Mouse (Mus musculus) small intestine, adult 2 months (tissue): ENCODE results near the gene Cemip2. TPM values are rescaled to one million over a fixed set of nuclear protein-coding genes. Genes with fewer than 3 reads are reported as not detected.

Experiments
- H3K27ac ChIP-seq: fragments of 200-500 bp; 2 replicates; pipeline ENCODE4 v1.5.1; 2012; ENCODE audit warnings: low read depth, low read length, control low read depth, inconsistent platforms; ENCODE audit not compliant: insufficient read depth
- H3K27me3 ChIP-seq: fragments of 200-500 bp; 2 replicates; pipeline ENCODE4 v1.6.1; 2012; ENCODE audit warnings: mild to moderate bottlenecking, moderate library complexity, low read length, inconsistent platforms; ENCODE audit not compliant: control insufficient read depth, insufficient read depth
- H3K36me3 ChIP-seq: fragments of 200-500 bp; 2 replicates; pipeline ENCODE4 v1.6.1; 2012; ENCODE audit warnings: mild to moderate bottlenecking, low read length, control low read depth, inconsistent platforms; ENCODE audit not compliant: control insufficient read depth, insufficient read depth
- H3K4me1 ChIP-seq: fragments of 200-500 bp; 2 replicates; pipeline ENCODE4 v1.6.1; 2012; ENCODE audit warnings: low read length, inconsistent platforms, mixed read lengths; ENCODE audit not compliant: control insufficient read depth, insufficient read depth, insufficient read length
- H3K4me3 ChIP-seq: fragments of 200-500 bp; 2 replicates; pipeline ENCODE4 v1.5.1; 2012; ENCODE audit warnings: low read depth, mild to moderate bottlenecking, control low read depth, inconsistent platforms, low read length, moderate library complexity
- CTCF ChIP-seq: fragments of 200-500 bp; IDR thresholded peaks from 2 replicates; pipeline ENCODE4 v1.5.1; 2012; ENCODE audit warnings: low read depth, mild to moderate bottlenecking, control low read depth, inconsistent platforms, low read length, moderate library complexity, mixed read lengths; ENCODE audit not compliant: insufficient replicate concordance, insufficient read length; ENCODE audit errors: extremely low read depth
- POLR2A ChIP-seq: fragments of 200-500 bp; IDR thresholded peaks from 2 replicates; pipeline ENCODE4 v1.6.1; 2012; ENCODE audit warnings: low read depth, mild to moderate bottlenecking, control low read depth, inconsistent platforms, low read length, moderate library complexity
- WGBS: fragments of 180-500 bp; shearing (Covaris S2); methylation state at CpG from one replicate; pipeline ENCODE4 v1.1.7; 2018; 5-methylcytosine and 5-hydroxymethylcytosine counted together
- polyA plus RNA-seq: library from polyadenylated mRNA; depleted of rRNA; stranded (reverse); fragments of >200 nt; gene quantifications from 2 replicates; pipeline ENCODE4 v1.2.3, GENCODE M21; 2012

Cemip2 gene
- polyA plus RNA-seq, 1 experiment: 3.8 TPM

DNA sequence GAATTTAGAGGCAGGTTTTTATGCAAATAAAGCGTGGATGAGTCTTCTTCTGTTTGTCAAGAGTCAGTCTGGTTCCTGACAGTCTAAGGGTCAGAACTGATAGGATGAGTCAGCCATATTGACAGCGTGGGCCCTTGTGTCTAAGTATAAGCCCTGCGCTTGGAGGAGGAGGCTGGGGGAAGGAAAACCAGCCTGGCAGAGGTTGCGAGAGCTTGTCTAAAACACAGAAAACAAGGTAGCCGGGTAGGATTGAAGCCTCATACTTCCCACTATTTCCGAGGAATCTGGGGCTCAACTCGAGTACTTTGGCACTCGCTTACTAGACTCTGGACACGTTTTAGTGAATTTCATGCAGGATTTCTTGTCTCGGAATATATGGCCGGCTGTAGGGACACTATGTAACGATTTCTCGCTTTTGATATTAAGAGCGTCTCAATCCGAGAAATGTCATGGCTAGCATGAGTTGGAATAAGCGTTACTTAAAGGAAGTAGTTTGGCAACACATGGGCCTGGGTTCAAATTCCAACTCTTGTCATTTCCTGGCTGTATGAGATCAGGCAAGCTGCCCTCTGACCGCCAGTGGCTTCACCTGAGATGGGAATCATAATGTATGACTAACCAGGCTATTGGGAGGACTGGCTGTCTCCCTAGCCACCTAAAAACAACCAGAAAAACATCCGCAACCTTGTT is 39.4 kb upstream of the Cemip2 start:
- H3K27ac ChIP-seq: 0 out of 2 replicates have a peak overlapping the region, but pooled peaks have one; percentile 5
- no peak overlapping the region for H3K4me3 ChIP-seq
- no peaks in the 10 kb centered on the region for H3K36me3 ChIP-seq
- H3K27me3 ChIP-seq: no peaks in the 10 kb centered on the region
- TF ChIP-seq POLR2A: no peak
- TF ChIP-seq CTCF: no peak
- no peaks in the 10 kb centered on the region; the same call in 1 of the 2 replicates for H3K4me1 ChIP-seq
- WGBS: 82% methylated on average over 18 of the region's 18 CpGs

- Histone ChIP-seq H3K4me1 (no peaks in the 10 kb centered on the region; the same call in 1 of the 2 replicates), H3K36me3 (no peaks in the 10 kb centered on the region), H3K27ac (no peak overlapping the region), H3K4me3 (no peak overlapping the region), H3K27me3 (no peaks in the 10 kb centered on the region)
- TF ChIP-seq CTCF: no peak
- TF ChIP-seq POLR2A: no peak
- WGBS: 86% methylated on average over 12 of the region's 12 CpGs
Observed at GRCm38 (mm10) chr19:21742138-21742537, 36.0 kb upstream of the Cemip2 start.

DNA sequence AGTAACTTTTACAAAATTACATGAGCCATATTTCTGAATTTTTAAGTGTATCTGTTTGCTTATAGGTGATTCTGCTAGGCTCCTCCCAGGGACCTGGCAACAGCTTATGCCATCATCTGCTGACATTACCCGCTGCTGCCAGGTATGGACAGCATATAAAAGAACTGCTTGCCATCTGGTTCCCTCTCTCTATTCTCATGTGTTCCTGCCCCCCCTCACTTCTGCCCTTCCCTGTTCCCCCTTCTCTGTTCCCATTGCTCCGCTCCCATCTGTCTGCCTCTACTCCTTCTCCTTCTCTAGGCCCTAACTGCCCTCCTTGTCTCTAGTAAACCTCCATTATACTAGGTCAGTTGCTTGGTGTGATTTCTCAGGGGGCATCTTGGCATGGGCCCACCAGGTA is 32.6 kb upstream of the Cemip2 start:
- WGBS: 97% methylated on average over 2 of the region's 2 CpGs
- no peak for TF ChIP-seq POLR2A
- no peak for TF ChIP-seq CTCF
- H3K27ac ChIP-seq: no peak overlapping the region
- H3K36me3 ChIP-seq: no peaks in the 10 kb centered on the region
- no peaks in the 10 kb centered on the region for H3K4me1 ChIP-seq
- no peaks in the 10 kb centered on the region for H3K27me3 ChIP-seq
- no peak overlapping the region for H3K4me3 ChIP-seq

- no peaks in the 10 kb centered on the region for H3K4me1 ChIP-seq
- WGBS: 22% methylated on average over 4 of the region's 4 CpGs
- H3K27ac ChIP-seq: no peak overlapping the region
- H3K27me3 ChIP-seq: no peaks in the 10 kb centered on the region
- TF ChIP-seq POLR2A (no peak), CTCF (peak; percentile 98; the same call in 1 of the 2 replicates)
- no peak overlapping the region for H3K4me3 ChIP-seq
- no peaks in the 10 kb centered on the region for H3K36me3 ChIP-seq
Observed at GRCm38 (mm10) chr19:21747356-21747755, 30.8 kb upstream of the Cemip2 start.

GRCm38 (mm10) chr19:21750154-21750553 is 28.0 kb upstream of the Cemip2 start:
- no peak overlapping the region for H3K4me3 ChIP-seq
- H3K36me3 ChIP-seq: no peaks in the 10 kb centered on the region
- TF ChIP-seq CTCF (no peak), POLR2A (no peak)
- H3K4me1 ChIP-seq: no peaks in the 10 kb centered on the region
- H3K27ac ChIP-seq: no peak overlapping the region
- 31% methylated on average over 2 of the region's 2 CpGs for WGBS
- H3K27me3 ChIP-seq: no peaks in the 10 kb centered on the region

DNA sequence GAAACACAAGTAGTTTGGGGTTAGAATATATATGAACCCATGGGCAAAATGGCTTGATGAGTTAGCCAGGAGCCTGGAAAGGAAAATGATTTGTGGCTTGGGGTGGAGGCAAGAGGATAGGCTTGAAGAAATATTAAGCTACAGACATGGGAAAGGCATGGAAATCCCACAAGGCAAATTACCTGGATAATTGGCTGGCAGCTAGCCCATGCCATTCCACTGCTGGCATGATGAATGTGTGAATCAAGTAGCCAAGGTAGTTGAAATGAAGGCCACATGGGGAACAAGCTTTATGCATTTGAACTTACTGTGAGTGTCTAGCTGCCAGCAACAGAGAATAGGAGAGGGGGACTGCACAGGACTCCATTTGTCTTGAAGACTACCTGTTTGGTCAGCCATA is 16.5 kb upstream of the Cemip2 start:
- Histone ChIP-seq H3K4me3 (no peak overlapping the region), H3K4me1 (no peaks in the 10 kb centered on the region), H3K27ac (no peak overlapping the region), H3K27me3 (no peaks in the 10 kb centered on the region), H3K36me3 (no peaks in the 10 kb centered on the region)
- TF ChIP-seq CTCF: no peak
- no peak for TF ChIP-seq POLR2A

DNA sequence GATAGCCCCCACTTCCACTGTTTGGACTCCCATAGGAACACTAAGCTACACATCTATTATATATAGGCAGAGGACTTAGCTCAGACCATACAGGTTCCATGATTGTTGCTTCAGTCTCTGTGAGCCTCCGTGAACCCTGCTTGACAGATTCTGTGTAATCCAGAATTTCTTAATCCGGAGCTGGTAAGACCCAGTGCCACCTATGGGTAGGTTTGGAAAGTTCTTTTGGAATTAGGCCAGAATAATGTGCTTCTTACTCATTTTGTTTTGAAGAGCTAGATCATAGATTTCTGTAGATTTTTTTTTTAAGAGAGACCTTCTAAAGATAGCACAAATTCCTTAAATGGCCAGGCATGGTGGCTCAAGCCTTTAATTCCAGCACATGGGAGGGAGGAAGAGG is 14.1 kb upstream of the Cemip2 start:
- WGBS: 72% methylated on average over 2 of the region's 2 CpGs
- H3K27ac ChIP-seq: no peak overlapping the region
- no peaks in the 10 kb centered on the region for H3K36me3 ChIP-seq
- no peak overlapping the region for H3K4me3 ChIP-seq
- no peaks in the 10 kb centered on the region for H3K4me1 ChIP-seq
- TF ChIP-seq POLR2A (no peak), CTCF (no peak)
- no peaks in the 10 kb centered on the region for H3K27me3 ChIP-seq
